ENCODE assay signal across 21 mouse cellular contexts in genomic region chr1:126565151-126565725, GRCm38 (mm10).
DNase-seq lines count a peak whose midpoint lies in the region; ATAC-seq lines count a peak whose summit lies in the region.
"Had no signal": no experiment of that assay in that cellular context is flagged by ENCODE, and none has a peak within 500 bp of the region (broad histone marks: within the 10 kb centered on the region; RNA-seq: fewer than 3 reads in every experiment).

No protein-coding gene starts in this region.

- no peak overlapping the region for H3K9ac ChIP-seq in midbrain, embryonic 11.5 days (ENCODE audit: low read length)
- no peak overlapping the region for H3K9ac ChIP-seq in heart, embryonic 11.5 days (ENCODE audit: low read depth, low read length)
- H3K9ac ChIP-seq in heart, embryonic 12.5 days, result no peak overlapping the region
- H3K9ac ChIP-seq: embryonic facial prominence, embryonic 13.5 days; forebrain, embryonic 13.5 days; forebrain, postnatal 0 days; hindbrain, embryonic 13.5 days had no signal

- peak; percentile 80 for DNase-seq in midbrain, embryonic 11.5 days (ENCODE audit: low spot score, missing footprints)
- no peak for DNase-seq in midbrain, embryonic 10.5 days (ENCODE audit: low spot score)
- peak; percentile 14 for DNase-seq in testis, postnatal 14 days (ENCODE audit: low spot score)
- DNase-seq in testis, postnatal 10 days (ENCODE audit: low spot score), result no peak
- peak; percentile 12 for DNase-seq in adrenal gland, postnatal 25 days
- DNase-seq: cerebellum, adult 18-20 months; cerebellum, adult 9-11 months; cerebellum, postnatal 36 days; forebrain, postnatal 0 days; gastrocnemius, adult 2 months; gastrocnemius, postnatal 25 days; heart, postnatal 10 days had no signal

- no peaks in the 10 kb centered on the region for H3K36me3 ChIP-seq in midbrain, embryonic 11.5 days (ENCODE audit: control insufficient read depth, insufficient read depth, low read length)
- H3K36me3 ChIP-seq in midbrain, embryonic 10.5 days, result 0 out of 2 replicates have a peak, but pooled peaks cover 3% of the 10 kb centered on the region
- no peaks in the 10 kb centered on the region for H3K36me3 ChIP-seq in heart, embryonic 11.5 days (ENCODE audit: control insufficient read depth, insufficient read depth, low read length)
- H3K36me3 ChIP-seq in heart, embryonic 12.5 days, result no peaks in the 10 kb centered on the region
- H3K36me3 ChIP-seq: embryonic facial prominence, embryonic 13.5 days; hindbrain, embryonic 13.5 days had no signal

- 61% methylated on average over 3 of the region's 3 CpGs for WGBS in midbrain, embryonic 11.5 days
- 48% methylated on average over 3 of the region's 3 CpGs for WGBS in midbrain, embryonic 10.5 days
- 58% methylated on average over 3 of the region's 3 CpGs for WGBS in heart, embryonic 11.5 days (ENCODE audit: insufficient replicate concordance)
- 36% methylated on average over 3 of the region's 3 CpGs for whole genome bisulfite sequencing in heart, embryonic 12.5 days

- no peak overlapping the region for H3K27ac ChIP-seq in midbrain, embryonic 11.5 days (ENCODE audit: low read depth, low read length)
- H3K27ac ChIP-seq in midbrain, embryonic 10.5 days (replicated peaks), result no peak overlapping the region; the same call in 1 of the 2 replicates
- no peak overlapping the region for H3K27ac ChIP-seq in heart, embryonic 11.5 days (ENCODE audit: low read depth, low read length)
- H3K27ac ChIP-seq in heart, embryonic 12.5 days (ENCODE audit: poor library complexity, severe bottlenecking), result no peak overlapping the region
- H3K27ac ChIP-seq: embryonic facial prominence, embryonic 13.5 days; forebrain, embryonic 13.5 days; gastrocnemius, adult 2 months; hindbrain, embryonic 13.5 days; hindbrain, postnatal 0 days had no signal

- H3K4me3 ChIP-seq in midbrain, embryonic 11.5 days (ENCODE audit: low read depth, low read length), result no peak overlapping the region
- H3K4me3 ChIP-seq in midbrain, embryonic 10.5 days, result no peak overlapping the region
- no peak overlapping the region for H3K4me3 ChIP-seq in heart, embryonic 11.5 days (ENCODE audit: low read depth, low read length)
- no peak overlapping the region for H3K4me3 ChIP-seq in heart, embryonic 12.5 days
- H3K4me3 ChIP-seq: embryonic facial prominence, embryonic 13.5 days; forebrain, embryonic 13.5 days; gastrocnemius, adult 2 months; hindbrain, embryonic 13.5 days had no signal

- H3K4me2 ChIP-seq in midbrain, embryonic 11.5 days, result no peak overlapping the region
- H3K4me2 ChIP-seq in heart, embryonic 11.5 days, result no peak overlapping the region
- H3K4me2 ChIP-seq in heart, embryonic 12.5 days, result no peak overlapping the region
- H3K4me2 ChIP-seq: embryonic facial prominence, embryonic 13.5 days; forebrain, embryonic 13.5 days; hindbrain, embryonic 13.5 days had no signal

- H3K9me3 ChIP-seq in midbrain, embryonic 11.5 days (ENCODE audit: control insufficient read depth, low read length), result no peaks in the 10 kb centered on the region
- H3K9me3 ChIP-seq in midbrain, embryonic 10.5 days (replicated peaks), result no peaks in the 10 kb centered on the region
- no peaks in the 10 kb centered on the region for H3K9me3 ChIP-seq in heart, embryonic 11.5 days (replicated peaks; ENCODE audit: control insufficient read depth, low read length)
- no peaks in the 10 kb centered on the region for H3K9me3 ChIP-seq in heart, embryonic 12.5 days (replicated peaks)
- H3K9me3 ChIP-seq: embryonic facial prominence, embryonic 13.5 days; forebrain, embryonic 13.5 days; hindbrain, embryonic 13.5 days had no signal

- no peaks in the 10 kb centered on the region; the same call in 1 of the 2 replicates for H3K4me1 ChIP-seq in midbrain, embryonic 11.5 days (ENCODE audit: control insufficient read depth, insufficient read depth, low read length)
- H3K4me1 ChIP-seq in midbrain, embryonic 10.5 days, result peaks cover 11% of the 10 kb centered on the region
- no peaks in the 10 kb centered on the region for H3K4me1 ChIP-seq in heart, embryonic 11.5 days (ENCODE audit: control insufficient read depth, insufficient read depth, low read length)
- H3K4me1 ChIP-seq in heart, embryonic 12.5 days (replicated peaks), result no peaks in the 10 kb centered on the region

- no peak for ATAC-seq in midbrain, embryonic 11.5 days (ENCODE audit: low FRiP score)
- ATAC-seq in heart, embryonic 11.5 days (replicated peaks; ENCODE audit: insufficient number of reproducible peaks, low FRiP score, low TSS enrichment), result no peak
- no peak for ATAC-seq in heart, embryonic 12.5 days (ENCODE audit: insufficient number of reproducible peaks, low FRiP score)
- ATAC-seq: activated CD4-positive, CD25-positive, alpha-beta regulatory T cell, adult 4 months; forebrain, embryonic 13.5 days; forebrain, postnatal 0 days; hindbrain, postnatal 0 days; Patski had no signal

- H3K27me3 ChIP-seq in midbrain, embryonic 11.5 days (ENCODE audit: control insufficient read depth, insufficient read depth, low read length), result no peaks in the 10 kb centered on the region
- H3K27me3 ChIP-seq in midbrain, embryonic 10.5 days (ENCODE audit: low read depth, poor library complexity, severe bottlenecking), result no peaks in the 10 kb centered on the region
- no peaks in the 10 kb centered on the region for H3K27me3 ChIP-seq in heart, embryonic 11.5 days (ENCODE audit: control insufficient read depth, insufficient read depth, low read length)
- no peaks in the 10 kb centered on the region for H3K27me3 ChIP-seq in heart, embryonic 12.5 days (replicated peaks)
- H3K27me3 ChIP-seq: CH12.LX; embryonic facial prominence, embryonic 13.5 days; forebrain, embryonic 13.5 days; hindbrain, embryonic 13.5 days; Patski had no signal

Comparison
In these comparisons a context has a peak if more than half of its experiments do, and no peak if none do; other contexts are left out.
1. DNase-seq: peak in midbrain, embryonic 11.5 days (single experiment), testis, postnatal 14 days (single experiment) and adrenal gland, postnatal 25 days (single experiment); none in midbrain, embryonic 10.5 days (single experiment) and testis, postnatal 10 days (single experiment).